Mouse (Mus musculus) E14TG2a.4 (cell line): ENCODE results near the gene Bbs4.

Experiments used
- H3K27me3 ChIP-seq: 2 replicates; pipeline ENCODE4 v1.6.1; 2014; ENCODE audit warnings: low read length, control low read depth; ENCODE audit not compliant: insufficient read depth
- H3K36me3 ChIP-seq: 2 replicates; pipeline ENCODE4 v1.6.1; 2014; ENCODE audit warnings: low read length, control low read depth; ENCODE audit not compliant: insufficient read depth
- H3K4me1 ChIP-seq: replicated peaks from 2 replicates; pipeline ENCODE4 v1.6.1; 2014; ENCODE audit warnings: low read depth, low read length, control low read depth
- H3K4me3 ChIP-seq: replicated peaks from 2 replicates; pipeline ENCODE4 v1.5.1; 2014; ENCODE audit warnings: mild to moderate bottlenecking, low read length
- H3K9me3 ChIP-seq: 2 replicates; pipeline ENCODE4 v1.6.1; 2014; ENCODE audit warnings: low read length, control low read depth
- CTCF ChIP-seq: conservative IDR thresholded peaks from 2 replicates; pipeline ENCODE4 v1.5.1; 2014; ENCODE audit warnings: low read length
- NANOG ChIP-seq: IDR thresholded peaks from 2 replicates; pipeline ENCODE4 v1.6.1; 2014; ENCODE audit warnings: borderline replicate concordance, low read length, mixed read lengths
- POU5F1 ChIP-seq: IDR thresholded peaks from 2 replicates; pipeline ENCODE4 v1.6.1; 2014; ENCODE audit warnings: low read length, borderline replicate concordance

Gene Bbs4

DNA sequence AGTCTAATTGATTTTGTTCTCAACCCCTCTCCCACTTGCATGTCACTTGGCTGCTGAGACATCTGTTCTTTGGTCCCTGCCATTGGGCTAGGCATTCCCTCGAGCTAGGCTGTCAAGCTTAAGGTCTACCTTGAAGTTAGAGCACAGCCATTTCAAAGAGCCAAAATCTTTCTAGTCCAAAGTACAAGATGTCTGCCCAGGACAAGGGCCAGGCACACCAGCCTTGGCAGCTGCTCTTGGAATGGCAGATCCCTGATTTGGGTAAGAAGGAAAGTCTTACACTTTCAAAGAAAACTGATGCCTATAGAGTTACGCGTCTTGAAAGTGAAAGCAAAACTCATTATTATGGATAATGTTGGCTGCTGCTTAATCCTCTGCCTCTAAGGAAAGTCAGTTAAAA lies 37.1 kb downstream of the Bbs4 start:
- Histone ChIP-seq H3K4me1 (peaks cover 4% of the 10 kb centered on the region; the same call in 1 of the 2 replicates), H3K27me3 (no peaks in the 10 kb centered on the region), H3K9me3 (no peaks in the 10 kb centered on the region), H3K4me3 (no peak overlapping the region), H3K36me3 (peaks cover 90% of the 10 kb centered on the region)
- TF ChIP-seq CTCF = no peak
- TF ChIP-seq NANOG = no peak
- TF ChIP-seq POU5F1 = no peak

DNA sequence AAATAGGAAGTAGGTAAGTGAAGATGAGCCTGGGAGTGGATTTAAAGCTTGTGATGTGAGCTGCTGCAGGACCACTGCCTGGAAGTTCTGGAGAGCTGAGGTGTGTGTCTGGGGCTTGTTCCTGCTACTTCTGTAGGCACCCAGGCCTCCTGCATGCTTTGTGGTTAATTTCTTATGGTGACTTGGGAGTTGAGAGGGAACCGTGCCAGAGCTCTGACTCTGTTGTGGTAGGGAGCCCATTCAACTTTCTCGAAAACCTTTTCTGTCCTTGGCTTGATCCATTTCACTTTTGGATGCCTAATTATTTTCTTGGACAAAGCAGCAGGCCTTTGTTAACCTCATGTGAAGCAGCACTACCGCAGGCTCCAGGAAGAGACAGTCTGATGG lies 42.0 kb downstream of the Bbs4 start:
- H3K9me3 ChIP-seq = no peaks in the 10 kb centered on the region
- no peak for TF ChIP-seq NANOG
- TF ChIP-seq CTCF = no peak
- TF ChIP-seq POU5F1 = no peak
- H3K36me3 ChIP-seq = peaks cover 93% of the 10 kb centered on the region
- peaks cover 21% of the 10 kb centered on the region for H3K4me1 ChIP-seq
- H3K27me3 ChIP-seq = no peaks in the 10 kb centered on the region
- no peak overlapping the region for H3K4me3 ChIP-seq

DNA sequence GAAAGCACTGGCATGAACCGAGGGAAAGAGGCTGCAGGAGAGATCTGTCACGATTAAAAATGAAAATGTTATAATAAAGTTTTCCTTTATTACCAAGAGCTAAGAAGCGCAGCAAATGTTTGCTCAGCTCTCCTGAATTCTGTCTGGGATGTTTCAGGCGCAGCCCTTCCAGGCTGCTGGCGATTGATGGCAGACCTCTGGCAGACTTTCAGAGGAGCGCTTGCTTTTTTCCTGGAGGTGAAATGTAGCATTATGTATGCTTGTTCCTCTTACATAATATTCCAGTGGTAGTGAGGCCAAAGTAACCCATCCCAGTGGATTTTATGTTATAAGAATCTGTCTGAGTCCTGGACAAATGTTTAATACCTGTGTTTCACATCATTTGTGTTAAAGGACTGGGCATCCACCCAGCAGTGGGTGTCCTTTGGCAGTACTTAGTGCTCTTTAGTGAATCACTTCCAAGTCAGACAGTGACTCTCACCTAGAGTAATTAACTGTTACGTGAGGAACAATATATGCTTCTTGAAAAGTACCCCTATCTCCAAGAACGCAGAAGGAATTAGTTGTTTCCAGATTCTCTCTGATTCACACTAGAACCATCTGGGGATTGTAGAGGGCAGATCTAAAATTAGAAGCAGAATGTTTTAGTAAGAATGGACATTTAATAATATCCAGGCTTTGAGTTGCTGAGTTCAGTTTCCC lies 42.6 kb downstream of the Bbs4 start:
- H3K36me3 ChIP-seq = peaks cover 93% of the 10 kb centered on the region
- no peak overlapping the region for H3K4me3 ChIP-seq
- H3K27me3 ChIP-seq = no peaks in the 10 kb centered on the region
- H3K4me1 ChIP-seq = peaks cover 19% of the 10 kb centered on the region
- no peak for TF ChIP-seq POU5F1
- TF ChIP-seq NANOG = no peak
- TF ChIP-seq CTCF = no peak
- no peaks in the 10 kb centered on the region for H3K9me3 ChIP-seq

DNA sequence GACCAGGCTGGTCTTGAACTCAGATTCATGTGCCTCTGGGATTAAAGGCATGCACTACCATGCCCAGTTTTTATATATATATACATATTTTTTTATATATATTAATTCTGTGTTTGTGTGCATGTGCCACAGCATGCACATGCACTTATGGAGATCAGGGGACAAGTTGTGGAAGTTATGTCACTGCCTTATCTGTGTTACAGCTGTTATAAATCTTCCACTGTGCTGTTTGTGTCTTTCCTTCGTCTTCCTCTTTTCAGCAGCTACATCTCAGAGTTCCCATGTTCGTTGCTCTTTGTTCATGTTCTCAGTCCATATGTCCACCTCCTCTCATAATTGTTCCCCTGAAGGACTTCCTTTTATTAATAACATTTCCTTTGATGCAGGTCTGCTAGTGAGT lies 45.4 kb downstream of the Bbs4 start:
- Histone ChIP-seq H3K9me3 (no peaks in the 10 kb centered on the region), H3K4me1 (peaks cover 20% of the 10 kb centered on the region), H3K4me3 (no peak overlapping the region), H3K27me3 (no peaks in the 10 kb centered on the region), H3K36me3 (peaks cover 87% of the 10 kb centered on the region)
- no peak for TF ChIP-seq POU5F1
- TF ChIP-seq CTCF = no peak
- no peak for TF ChIP-seq NANOG

DNA sequence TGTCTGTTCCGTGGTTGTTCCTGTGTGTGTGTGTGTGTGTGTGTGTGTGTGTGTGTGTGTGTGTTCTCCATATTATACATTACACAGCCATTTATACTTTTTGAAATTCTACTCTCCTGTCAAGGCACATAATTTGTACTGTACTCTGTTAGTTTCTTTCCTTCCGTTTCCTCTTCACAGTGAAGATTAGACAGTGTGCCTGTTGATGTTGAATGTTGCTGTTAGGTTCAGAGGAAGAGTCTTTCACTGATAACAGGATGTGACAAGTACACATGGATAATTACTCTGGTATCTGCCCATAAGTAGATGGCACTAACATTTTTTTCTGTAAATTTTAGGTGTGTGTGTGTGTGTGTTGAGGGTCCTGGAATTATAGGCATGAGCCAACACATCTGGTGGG lies 56.9 kb downstream of the Bbs4 start:
- Histone ChIP-seq H3K9me3 (no peaks in the 10 kb centered on the region), H3K36me3 (peaks cover 88% of the 10 kb centered on the region), H3K4me1 (peaks cover 65% of the 10 kb centered on the region), H3K4me3 (no peak overlapping the region), H3K27me3 (no peaks in the 10 kb centered on the region)
- TF ChIP-seq NANOG (no peak), CTCF (no peak), POU5F1 (no peak)

DNA sequence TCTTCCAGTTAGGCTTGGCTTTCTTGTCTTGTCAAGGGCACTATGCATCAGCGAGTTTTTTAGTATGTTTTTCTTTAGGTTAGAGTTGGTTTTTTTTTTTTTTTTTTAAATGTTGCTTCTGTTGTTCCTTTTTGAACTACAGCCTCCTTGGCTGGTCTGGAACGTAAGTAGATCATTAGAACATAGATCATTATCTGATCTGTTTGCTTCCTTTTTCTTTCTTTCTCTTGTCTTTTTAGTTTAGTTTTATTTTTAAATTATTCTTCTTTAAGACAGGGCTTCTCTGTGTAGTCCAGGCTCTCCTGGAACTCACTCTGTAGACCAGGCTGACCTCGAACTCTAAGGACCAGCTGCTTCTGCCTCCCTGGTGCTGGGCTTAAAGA lies 60.8 kb downstream of the Bbs4 start:
- Histone ChIP-seq H3K4me3 (peak overlapping the region; percentile 99), H3K27me3 (peaks cover 8% of the 10 kb centered on the region; the same call in 1 of the 2 replicates), H3K4me1 (peaks cover 57% of the 10 kb centered on the region), H3K9me3 (no peaks in the 10 kb centered on the region), H3K36me3 (peaks cover 48% of the 10 kb centered on the region)
- no peak for TF ChIP-seq POU5F1
- no peak for TF ChIP-seq NANOG
- no peak for TF ChIP-seq CTCF

DNA sequence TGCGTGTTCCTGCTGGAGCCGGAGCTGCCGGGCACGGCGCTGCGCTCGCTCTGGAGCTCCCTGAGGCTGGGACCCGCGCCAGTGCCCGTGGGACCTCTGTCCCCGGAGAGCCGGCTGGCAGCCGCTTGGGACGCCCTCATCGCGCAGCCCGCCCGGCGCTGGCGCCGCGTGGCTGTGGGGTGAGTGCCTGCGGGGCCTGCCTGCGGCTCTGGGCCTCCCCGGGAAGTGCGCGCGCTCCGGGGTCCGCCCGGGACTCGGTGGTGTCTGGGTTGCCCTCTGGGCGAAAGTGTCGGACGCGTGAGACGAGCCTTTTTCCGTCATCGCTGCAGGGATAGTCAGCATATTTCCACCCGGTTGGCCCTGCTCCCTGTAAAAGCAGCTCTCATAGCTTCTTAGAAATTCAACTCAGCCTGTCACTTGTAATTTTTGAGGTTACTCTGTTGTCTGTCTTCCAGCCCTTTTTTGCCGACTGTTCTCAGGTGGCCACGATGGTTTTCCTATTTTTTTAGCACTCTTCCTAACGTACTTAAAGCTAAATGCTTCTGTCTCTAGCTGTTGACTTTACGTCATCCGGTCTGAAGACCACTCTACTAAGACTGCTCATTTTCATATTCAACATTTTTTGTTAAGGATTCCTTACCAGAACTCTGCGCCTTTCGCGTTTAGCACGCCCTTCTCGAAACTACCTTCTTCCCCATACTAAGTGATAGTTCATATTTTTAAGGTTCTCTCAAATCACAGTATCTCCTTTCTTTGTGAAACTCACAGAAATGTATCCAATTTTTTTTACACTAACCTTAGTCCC lies 61.4 kb downstream of the Bbs4 start:
- peaks cover 54% of the 10 kb centered on the region for H3K4me1 ChIP-seq
- TF ChIP-seq CTCF (no peak), POU5F1 (no peak), NANOG (no peak)
- H3K9me3 ChIP-seq = no peaks in the 10 kb centered on the region
- H3K27me3 ChIP-seq = peaks cover 8% of the 10 kb centered on the region; the same call in 1 of the 2 replicates
- peak overlapping the region; percentile 99 for H3K4me3 ChIP-seq
- peaks cover 42% of the 10 kb centered on the region for H3K36me3 ChIP-seq

DNA sequence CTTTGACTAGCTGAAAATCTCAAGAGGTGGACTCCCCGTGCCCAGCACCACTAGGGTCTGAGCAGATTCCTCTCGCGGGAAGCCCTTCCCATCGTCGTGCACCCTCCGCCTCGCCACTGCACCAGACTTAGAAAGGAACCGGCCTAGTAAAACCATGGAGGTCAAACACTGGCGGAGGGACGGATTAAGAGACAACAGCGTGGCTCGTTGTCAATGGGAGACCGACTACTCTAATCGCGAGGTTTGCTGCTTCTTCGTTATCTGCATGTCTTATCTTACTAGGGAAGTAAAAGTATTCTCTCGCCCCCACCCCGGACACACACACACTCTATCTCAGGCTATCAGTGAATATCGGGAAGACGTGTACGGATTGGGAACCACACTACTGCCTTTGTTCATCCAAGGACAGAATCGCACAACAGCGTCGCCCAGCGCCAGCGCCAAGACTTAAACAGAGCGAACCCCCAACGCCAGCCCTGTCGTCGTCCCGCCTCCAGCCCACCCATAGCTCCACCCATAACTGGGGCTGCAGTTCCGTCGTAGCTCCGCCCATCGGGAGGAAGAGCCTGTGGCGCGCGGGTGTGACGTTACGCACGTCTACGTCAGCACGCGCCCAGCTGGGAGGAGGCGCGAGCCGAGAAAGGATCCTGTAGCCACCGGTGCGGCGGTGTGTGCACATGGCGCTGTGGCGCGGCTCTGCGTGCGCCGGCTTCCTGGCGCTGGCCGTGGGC lies 62.2 kb downstream of the Bbs4 start, which contains the start of gene Adpgk:
Adpgk (plus strand) TSS at position 602 of the 731 bp plus-strand sequence.
- Histone ChIP-seq H3K36me3 (peaks cover 35% of the 10 kb centered on the region), H3K9me3 (no peaks in the 10 kb centered on the region), H3K4me3 (peak within 1 kb of the TSS; percentile 99), H3K27me3 (peaks cover 12% of the 10 kb centered on the region; the same call in 1 of the 2 replicates), H3K4me1 (peaks cover 51% of the 10 kb centered on the region)
- no peak for TF ChIP-seq CTCF
- TF ChIP-seq POU5F1 = no peak
- no peak for TF ChIP-seq NANOG
